Mouse (Mus musculus) kidney, embryonic 15.5 days (tissue): Measurements from ENCODE around the gene Elmo3. TPM values are rescaled to one million over a fixed set of nuclear protein-coding genes. Genes with fewer than 3 reads are reported as not detected.
A peak's percentile ranks its signal among the peaks of the same experiment; 100 is the strongest.

Experiments used
- ATAC-seq: fragments of 200-750 bp; cut with Nextera tagmentation; replicated peaks from 2 replicates; pipeline ENCODE4 v1.8.0; 2017; ENCODE audit warnings: moderate TSS enrichment; ENCODE audit not compliant: low FRiP score
- H3K27ac ChIP-seq: fragments of 300-500 bp; sonication (generic); 2 replicates; pipeline ENCODE4 v1.5.1; 2015; ENCODE audit warnings: mild to moderate bottlenecking, inconsistent platforms
- H3K27me3 ChIP-seq: fragments of 300-500 bp; sonication (generic); 2 replicates; pipeline ENCODE4 v1.6.1; 2015; ENCODE audit warnings: inconsistent platforms
- H3K36me3 ChIP-seq: fragments of 300-500 bp; sonication (generic); 2 replicates; pipeline ENCODE4 v1.6.1; 2015; ENCODE audit warnings: inconsistent platforms
- H3K4me1 ChIP-seq: fragments of 300-500 bp; sonication (generic); 2 replicates; pipeline ENCODE4 v1.6.1; 2015; ENCODE audit warnings: inconsistent platforms
- H3K4me2 ChIP-seq: fragments of 300-500 bp; sonication (generic); 2 replicates; pipeline ENCODE4 v1.6.1; 2015; ENCODE audit warnings: moderate library complexity, mild to moderate bottlenecking, inconsistent platforms
- H3K4me3 ChIP-seq: fragments of 300-500 bp; sonication (generic); replicated peaks from 2 replicates; pipeline ENCODE4 v1.5.1; 2015; ENCODE audit warnings: mild to moderate bottlenecking, inconsistent platforms
- H3K9ac ChIP-seq: fragments of 300-500 bp; sonication (generic); 2 replicates; pipeline ENCODE4 v1.6.1; 2015; ENCODE audit warnings: mild to moderate bottlenecking, inconsistent platforms
- H3K9me3 ChIP-seq: fragments of 300-500 bp; sonication (generic); replicated peaks from 2 replicates; pipeline ENCODE4 v1.6.1; 2016; ENCODE audit warnings: inconsistent platforms
- WGBS: fragments of 180-500 bp; shearing (Covaris S2); methylation state at CpG from one replicate; pipeline ENCODE4 v1.1.7; 2015; ENCODE audit warnings: mixed read lengths; 5-methylcytosine and 5-hydroxymethylcytosine counted together
- polyA plus RNA-seq: library from polyadenylated mRNA; unstranded; fragments of >200 nt; fragmentation: Nextera tagmentation; extraction: Ambion mirVana; gene quantifications from 2 replicates; pipeline ENCODE4 v1.2.1, GENCODE M21; 2015

The Elmo3 gene
- polyA plus RNA-seq, 1 experiment from 2014 or later = 11.5 TPM

GRCm38 (mm10) chr8:105342768-105343167, 37.4 kb downstream of the Elmo3 start:
- H3K36me3 ChIP-seq = peaks cover 6% of the 10 kb centered on the region
- no peak overlapping the region for H3K4me2 ChIP-seq
- 77% methylated on average over 4 of the region's 4 CpGs for WGBS
- no peak overlapping the region for H3K9ac ChIP-seq
- peaks cover 69% of the 10 kb centered on the region for H3K4me1 ChIP-seq
- ATAC-seq = no peak
- H3K27me3 ChIP-seq = no peaks in the 10 kb centered on the region
- H3K9me3 ChIP-seq = no peaks in the 10 kb centered on the region
- H3K27ac ChIP-seq = 0 out of 2 replicates have a peak overlapping the region, but pooled peaks have one; percentile 19
- no peak overlapping the region for H3K4me3 ChIP-seq

GRCm38 (mm10) chr8:105343791-105344574, 38.6 kb downstream of the Elmo3 start:
- WGBS = 62% methylated on average over 8 of the region's 8 CpGs

GRCm38 (mm10) chr8:105345061-105345975, 39.9 kb downstream of the Elmo3 start:
- H3K27ac ChIP-seq = peak overlapping the region; percentile 95
- ATAC-seq = no peak
- peaks cover 14% of the 10 kb centered on the region for H3K27me3 ChIP-seq
- peak overlapping the region; percentile 84; the same call in 1 of the 2 replicates for H3K4me3 ChIP-seq
- 43% methylated on average over 7 of the region's 7 CpGs for WGBS
- peaks cover 80% of the 10 kb centered on the region for H3K4me1 ChIP-seq
- no peaks in the 10 kb centered on the region for H3K36me3 ChIP-seq
- no peaks in the 10 kb centered on the region for H3K9me3 ChIP-seq
- no peak overlapping the region for H3K9ac ChIP-seq
- H3K4me2 ChIP-seq = peak overlapping the region; percentile 96

More at GRCm38 (mm10) chr8:105343791-105344574, 38.6 kb downstream of the Elmo3 start:
- Histone ChIP-seq H3K36me3 (no peaks in the 10 kb centered on the region; the same call in 1 of the 2 replicates), H3K4me1 (peaks cover 72% of the 10 kb centered on the region), H3K27ac (0 out of 2 replicates have a peak overlapping the region, but pooled peaks have one; percentile 34), H3K9ac (no peak overlapping the region), H3K4me3 (no peak overlapping the region), H3K27me3 (peaks cover 3% of the 10 kb centered on the region; the same call in 1 of the 2 replicates), H3K9me3 (no peaks in the 10 kb centered on the region), H3K4me2 (no peak overlapping the region)
- no peak for ATAC-seq

GRCm38 (mm10) chr8:105346611-105347427, 41.4 kb downstream of the Elmo3 start:
- Histone ChIP-seq H3K9me3 (no peaks in the 10 kb centered on the region), H3K27me3 (peaks cover 24% of the 10 kb centered on the region), H3K27ac (peak overlapping the region; percentile 95), H3K9ac (peak overlapping the region; percentile 69), H3K4me2 (peak overlapping the region; percentile 96), H3K4me3 (peak overlapping the region; percentile 84), H3K4me1 (peaks cover 72% of the 10 kb centered on the region), H3K36me3 (no peaks in the 10 kb centered on the region)
- ATAC-seq = peak; percentile 46
- under 1% methylated on average over 34 of the region's 34 CpGs for whole genome bisulfite sequencing

- no peaks in the 10 kb centered on the region for H3K36me3 ChIP-seq
- H3K4me3 ChIP-seq = peak within 1 kb of the TSS; percentile 84
- H3K4me2 ChIP-seq = peak within 1 kb of the TSS; percentile 96
- H3K4me1 ChIP-seq = peaks cover 65% of the 10 kb centered on the region
- no peaks in the 10 kb centered on the region for H3K9me3 ChIP-seq
- ATAC-seq = peak; percentile 91
- peak within 1 kb of the TSS; percentile 69 for H3K9ac ChIP-seq
- H3K27ac ChIP-seq = peak within 1 kb of the TSS; percentile 95
- WGBS = under 1% methylated on average over 53 of the region's 53 CpGs
- peaks cover 24% of the 10 kb centered on the region for H3K27me3 ChIP-seq
Measured at GRCm38 (mm10) chr8:105347428-105348221, 42.2 kb downstream of the Elmo3 start, which contains the start of gene Fhod1. Gene Fhod1 (minus strand): TSS chr8:105347953.

DNA sequence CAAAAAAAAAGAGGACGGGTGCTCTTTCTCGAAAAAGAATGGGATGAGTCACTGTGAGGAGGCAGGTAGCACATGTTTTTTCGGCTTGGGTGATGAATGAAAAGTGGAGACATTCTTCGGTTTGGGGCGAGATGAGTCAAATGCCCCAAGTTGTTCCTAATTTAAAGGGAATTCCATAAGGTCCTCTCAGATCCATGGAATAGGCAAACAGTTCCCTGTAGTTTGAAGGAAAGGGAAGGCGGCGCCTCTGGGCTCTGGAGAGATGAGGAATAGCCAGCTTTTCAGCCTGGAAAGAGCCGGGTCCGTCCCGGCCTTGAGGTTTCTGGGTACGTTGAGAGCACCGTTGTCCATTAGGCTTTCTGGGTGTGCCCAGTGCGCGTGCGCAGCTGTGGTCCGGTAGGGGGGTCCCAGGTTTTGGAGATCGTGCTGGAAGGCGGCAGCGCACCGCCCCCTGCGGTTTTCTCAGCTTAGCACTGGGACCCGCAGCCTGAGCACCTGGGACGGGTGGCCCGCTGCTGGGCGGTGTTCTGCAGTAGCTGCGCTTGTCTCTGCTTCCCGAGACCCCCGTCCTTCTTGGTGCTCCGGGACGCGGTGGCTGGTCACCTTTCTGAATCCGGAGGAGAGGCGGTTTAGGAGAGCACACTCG, 43.2 kb downstream of the Elmo3 start, which contains the start of gene Slc9a5:
TSS of gene Slc9a5 (plus strand) at position 394 of the 646 bp plus-strand sequence.
- peak within 1 kb of the TSS; percentile 84 for H3K4me3 ChIP-seq
- WGBS = under 1% methylated on average over 34 of the region's 34 CpGs
- peak within 1 kb of the TSS; percentile 95 for H3K27ac ChIP-seq
- peaks cover 24% of the 10 kb centered on the region for H3K27me3 ChIP-seq
- H3K4me1 ChIP-seq = peaks cover 63% of the 10 kb centered on the region
- peak within 1 kb of the TSS; percentile 96 for H3K4me2 ChIP-seq
- peak within 1 kb of the TSS; percentile 69 for H3K9ac ChIP-seq
- H3K36me3 ChIP-seq = no peaks in the 10 kb centered on the region
- no peak for ATAC-seq
- no peaks in the 10 kb centered on the region for H3K9me3 ChIP-seq

GRCm38 (mm10) chr8:105349096-105349771, 43.8 kb downstream of the Elmo3 start:
- Histone ChIP-seq H3K4me1 (peaks cover 57% of the 10 kb centered on the region), H3K27me3 (peaks cover 24% of the 10 kb centered on the region), H3K9ac (peak overlapping the region; percentile 56), H3K4me3 (peak overlapping the region; percentile 84), H3K4me2 (peak overlapping the region; percentile 96), H3K27ac (peak overlapping the region; percentile 95), H3K9me3 (no peaks in the 10 kb centered on the region), H3K36me3 (no peaks in the 10 kb centered on the region)
- ATAC-seq = no peak
- WGBS = under 1% methylated on average over 41 of the region's 48 CpGs

GRCm38 (mm10) chr8:105350186-105350585, 44.8 kb downstream of the Elmo3 start:
- Histone ChIP-seq H3K36me3 (no peaks in the 10 kb centered on the region), H3K27ac (no peak overlapping the region), H3K9ac (no peak overlapping the region), H3K4me1 (peaks cover 52% of the 10 kb centered on the region), H3K9me3 (no peaks in the 10 kb centered on the region), H3K27me3 (peaks cover 24% of the 10 kb centered on the region), H3K4me3 (peak overlapping the region; percentile 84), H3K4me2 (peak overlapping the region; percentile 96)
- ATAC-seq = no peak
- 46% methylated on average over 7 of the region's 7 CpGs for WGBS

- Histone ChIP-seq H3K36me3 (0 out of 2 replicates have a peak, but pooled peaks cover 3% of the 10 kb centered on the region), H3K4me3 (no peak overlapping the region), H3K4me1 (peaks cover 37% of the 10 kb centered on the region), H3K4me2 (no peak overlapping the region), H3K27me3 (peaks cover 24% of the 10 kb centered on the region), H3K9me3 (no peaks in the 10 kb centered on the region), H3K9ac (no peak overlapping the region), H3K27ac (no peak overlapping the region)
- ATAC-seq = no peak
- 81% methylated on average over 8 of the region's 8 CpGs for WGBS
Measured at GRCm38 (mm10) chr8:105353583-105354135, 48.3 kb downstream of the Elmo3 start.
